Mouse (Mus musculus): ENCODE results near the gene Slc39a11. TPM values are rescaled to one million over a fixed set of nuclear protein-coding genes. Genes with fewer than 3 reads are reported as not detected.
A peak's percentile ranks its signal among the peaks of the same experiment; 100 is the strongest.

Gene Slc39a11
- total RNA-seq, 1 experiment from 2014 or later: 13.7 TPM

DNA sequence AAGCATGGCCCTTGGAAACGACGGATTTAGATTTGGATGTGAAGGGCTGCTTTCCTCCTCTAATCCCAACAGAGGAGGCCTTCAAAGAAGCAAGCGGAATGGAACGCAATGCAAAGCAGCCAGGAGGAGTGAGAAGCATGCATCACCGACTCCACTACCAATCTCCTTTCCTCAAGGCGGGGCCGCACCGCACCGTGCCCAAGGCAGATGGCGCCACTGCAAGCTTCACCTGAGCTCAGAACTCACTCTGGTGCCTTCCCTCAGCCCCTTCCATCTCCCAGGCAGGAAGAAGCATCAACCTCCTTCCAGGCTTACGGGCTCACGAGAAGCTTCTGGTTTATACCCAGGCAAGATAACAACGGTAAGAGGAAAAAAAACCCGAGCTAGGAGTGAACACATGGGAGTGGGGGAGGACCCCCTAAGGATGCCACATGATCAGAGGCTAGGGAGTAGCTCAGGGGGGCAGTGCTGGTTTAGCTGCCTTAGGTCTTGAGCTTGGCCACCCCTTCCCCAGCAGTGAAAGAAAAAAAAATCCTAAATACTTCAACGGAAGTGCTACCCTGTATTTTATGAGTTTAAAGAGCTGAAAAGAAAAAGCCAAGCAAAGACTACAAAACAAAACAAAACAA is 191.2 kb downstream of the Slc39a11 start:
- peak; percentile 22 for DNase-seq

GRCm38 (mm10) chr11:113452861-113453568 is 196.9 kb downstream of the Slc39a11 start:
- DNase-seq: no peak

DNA sequence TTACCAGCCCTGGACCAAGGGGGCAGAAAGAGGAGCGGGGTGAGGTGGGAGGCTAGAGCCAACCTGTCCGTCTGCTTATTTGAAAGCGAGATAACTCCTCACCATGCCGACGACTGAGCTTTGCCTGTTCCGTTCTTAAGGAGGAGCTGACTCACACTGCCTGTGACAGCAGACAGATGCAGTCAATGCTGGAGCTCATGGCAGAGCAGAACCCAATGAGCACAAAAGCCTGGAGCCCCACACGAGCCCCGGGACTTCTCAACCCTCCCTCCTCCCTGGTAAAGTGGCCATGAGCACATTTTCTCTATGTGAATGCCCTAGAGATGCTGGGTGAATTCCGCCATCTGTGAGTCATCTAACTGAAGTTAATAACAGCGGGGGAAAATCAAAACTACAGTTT is 198.6 kb downstream of the Slc39a11 start:
- DNase-seq: peak; percentile 32

DNA sequence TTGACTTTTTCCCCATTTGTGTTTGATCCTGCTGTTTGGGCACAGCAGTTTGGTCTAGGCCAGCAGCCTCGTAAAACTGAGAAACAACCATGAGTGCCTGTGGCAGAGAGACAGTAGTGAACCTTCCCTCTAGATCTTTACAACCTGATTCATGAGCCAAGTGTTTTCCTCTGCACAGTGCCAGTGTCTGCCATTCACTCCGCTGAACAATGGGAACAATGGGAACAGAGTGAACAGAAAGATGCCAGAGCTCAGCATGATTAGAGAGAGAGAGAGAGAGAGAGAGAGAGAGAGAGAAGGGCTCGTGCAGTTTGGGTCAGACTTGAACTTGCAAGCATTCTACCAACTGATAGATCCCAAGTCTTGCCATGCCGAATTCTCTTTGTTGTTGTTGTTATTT is 199.2 kb downstream of the Slc39a11 start:
- no peak for DNase-seq

DNA sequence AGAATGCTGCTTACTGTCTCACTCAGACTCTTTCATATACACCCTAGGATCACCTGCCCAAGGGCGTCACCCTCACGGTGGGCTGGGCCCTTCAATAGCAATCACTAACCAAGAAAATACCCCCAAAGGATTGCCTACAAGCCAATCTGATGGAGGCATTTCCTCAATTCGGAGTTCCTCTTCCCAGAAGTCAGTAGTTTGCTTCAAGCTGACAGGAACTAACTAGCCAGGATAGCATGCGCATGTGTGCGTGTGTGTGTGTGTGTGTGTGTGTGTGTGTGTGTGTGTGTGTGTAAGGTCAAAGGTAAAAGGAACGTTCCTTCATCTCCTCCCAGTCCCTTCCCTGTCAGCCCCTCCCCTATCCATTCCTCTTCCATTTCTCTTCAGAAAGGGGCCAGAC is 199.9 kb downstream of the Slc39a11 start:
- no peak for DNase-seq

DNA sequence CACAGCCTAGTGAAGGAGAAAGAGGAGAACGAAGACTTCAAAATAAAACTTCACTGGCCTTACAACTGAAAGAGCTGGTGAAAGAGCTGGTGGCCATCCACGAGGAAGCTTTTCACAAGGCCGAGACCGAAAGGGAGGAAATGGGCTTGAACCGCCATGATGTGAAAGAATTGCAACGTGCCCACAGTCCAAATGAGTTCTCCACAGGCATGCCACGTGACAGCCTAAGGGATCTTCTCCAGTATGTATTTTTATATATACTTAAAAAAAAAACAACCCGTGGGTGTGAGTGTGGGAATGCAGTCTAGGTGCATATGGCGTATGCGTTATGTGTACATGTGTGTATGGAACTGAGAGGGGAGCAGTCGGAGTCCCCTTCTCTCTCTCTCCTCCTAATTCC is 207.8 kb downstream of the Slc39a11 start:
- no peak for DNase-seq

- DNase-seq: no peak
Measured at GRCm38 (mm10) chr11:113439328-113440030, 210.4 kb downstream of the Slc39a11 start.

- no peak for DNase-seq
Measured at GRCm38 (mm10) chr11:113438915-113439314, 211.0 kb downstream of the Slc39a11 start.

DNA sequence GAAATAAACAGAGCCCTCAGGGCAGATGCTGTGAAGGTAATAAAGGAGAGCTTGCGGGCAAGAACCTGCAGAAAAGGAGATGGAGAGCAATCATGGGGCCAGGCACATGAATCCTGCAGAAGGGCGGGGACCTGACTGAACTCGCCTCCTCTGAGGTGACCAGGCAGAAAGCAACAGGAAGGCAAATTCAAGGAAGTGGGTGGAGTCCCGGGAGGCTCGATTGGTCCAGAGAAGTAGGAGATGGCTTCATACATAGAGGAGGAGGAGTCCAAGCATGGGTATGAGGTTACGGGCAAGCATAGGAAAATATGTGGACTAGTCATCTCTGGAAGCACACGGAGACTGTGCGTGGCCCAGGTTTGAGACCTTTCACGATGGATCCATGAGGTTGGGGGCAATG is 212.5 kb downstream of the Slc39a11 start:
- no peak for DNase-seq

DNA sequence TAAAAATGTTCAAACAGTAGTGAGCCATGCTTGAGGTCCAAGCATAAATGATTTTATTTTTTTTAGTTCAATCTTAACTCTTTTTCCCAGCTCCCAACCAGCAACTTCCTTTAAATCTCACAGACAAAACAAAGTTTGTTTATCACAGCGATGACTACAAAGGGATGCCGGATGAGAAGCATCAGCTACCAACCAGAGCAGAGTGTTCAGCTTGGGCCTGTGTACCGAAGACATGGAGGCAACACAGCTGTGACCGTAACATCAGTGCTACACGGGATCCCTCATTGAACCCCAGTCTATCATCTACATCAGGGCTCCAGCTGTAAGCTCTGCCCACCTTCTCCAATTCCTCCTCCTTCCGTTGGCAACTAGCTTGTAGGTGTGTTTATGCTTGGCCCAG is 213.6 kb downstream of the Slc39a11 start:
- no peak for DNase-seq

- no peak for DNase-seq
Measured at GRCm38 (mm10) chr11:113435696-113436095, 214.2 kb downstream of the Slc39a11 start.

DNA sequence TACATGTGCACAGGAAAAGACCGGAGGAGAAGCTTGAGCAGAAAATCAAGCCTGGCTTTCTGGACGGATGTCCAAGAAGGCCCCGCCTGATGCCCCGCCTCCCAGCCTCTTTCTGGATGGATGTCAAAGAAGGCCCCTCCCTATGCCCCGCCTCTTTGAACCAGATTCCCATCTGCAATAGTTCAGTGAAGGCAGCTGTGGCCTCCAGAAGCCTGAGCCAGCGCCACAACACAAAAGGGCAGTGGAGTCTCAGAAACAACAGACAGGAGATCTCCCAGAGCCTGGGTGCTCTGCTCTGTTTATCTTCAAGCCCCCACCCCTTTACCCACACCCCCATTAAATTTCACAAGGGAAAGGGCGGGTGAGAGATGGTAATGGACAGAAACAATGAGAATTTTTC is 218.7 kb downstream of the Slc39a11 start:
- peak; percentile 41 for DNase-seq

DNA sequence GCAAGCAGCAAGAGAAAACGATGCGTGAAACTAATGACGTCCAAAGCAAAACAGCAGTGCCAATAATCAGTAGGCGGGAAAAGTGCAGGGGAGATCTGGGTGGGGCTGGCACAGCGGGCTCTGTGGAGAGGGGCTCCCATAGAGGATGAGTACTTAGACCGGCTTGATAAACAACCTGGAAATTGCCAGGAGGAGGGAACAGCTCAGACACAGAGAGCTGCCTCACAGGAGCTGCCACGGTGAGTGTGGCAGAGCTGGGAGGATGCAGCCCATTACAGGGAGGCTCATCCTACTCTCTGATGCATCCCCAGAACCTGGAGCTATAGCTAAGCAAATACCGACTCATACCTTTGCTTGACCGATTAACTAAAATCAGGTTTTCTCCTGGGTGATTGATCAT is 224.0 kb downstream of the Slc39a11 start:
- no peak for DNase-seq

GRCm38 (mm10) chr11:113425454-113425853 is 224.4 kb downstream of the Slc39a11 start:
- no peak for DNase-seq

DNA sequence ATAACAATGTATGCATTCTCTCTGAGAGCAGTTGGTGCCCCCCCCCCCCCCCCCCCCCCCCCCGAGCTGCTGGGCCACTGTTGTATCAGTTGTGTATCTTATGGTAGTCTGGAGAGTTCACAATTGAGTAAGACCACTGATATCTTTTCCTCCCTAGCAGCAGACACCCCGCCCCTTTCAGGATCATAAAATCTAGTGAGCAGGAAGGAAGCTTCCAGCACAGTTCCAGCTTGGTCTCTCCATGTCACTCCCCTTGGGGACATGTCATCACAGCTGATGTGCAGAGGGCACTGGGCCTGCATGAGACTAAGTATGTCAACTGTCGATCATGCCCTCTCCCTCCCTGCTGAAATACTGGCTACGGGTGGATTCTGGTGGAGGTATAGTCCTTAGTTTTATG is 225.1 kb downstream of the Slc39a11 start:
- DNase-seq: no peak

GRCm38 (mm10) chr11:113422598-113422997 is 227.3 kb downstream of the Slc39a11 start:
- DNase-seq: no peak

GRCm38 (mm10) chr11:113418921-113419655 is 230.8 kb downstream of the Slc39a11 start:
- DNase-seq: no peak

DNA sequence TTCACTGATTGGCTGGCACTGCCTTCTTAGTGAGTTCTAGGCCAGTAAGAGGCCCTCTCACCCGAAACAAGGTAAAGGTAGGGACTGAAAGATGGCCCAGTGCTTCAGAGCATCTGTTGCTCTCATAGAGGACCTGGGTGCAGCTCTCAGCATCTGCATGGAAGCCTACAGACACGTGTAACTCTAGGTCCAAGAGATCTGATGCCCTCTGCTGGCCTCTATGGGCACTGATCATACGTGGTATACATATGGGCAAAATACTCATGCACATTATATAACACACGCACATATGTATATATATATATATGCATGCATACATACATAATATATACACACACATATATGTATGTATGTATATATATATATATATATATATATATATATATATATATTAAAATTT is 231.9 kb downstream of the Slc39a11 start:
- DNase-seq: no peak

DNA sequence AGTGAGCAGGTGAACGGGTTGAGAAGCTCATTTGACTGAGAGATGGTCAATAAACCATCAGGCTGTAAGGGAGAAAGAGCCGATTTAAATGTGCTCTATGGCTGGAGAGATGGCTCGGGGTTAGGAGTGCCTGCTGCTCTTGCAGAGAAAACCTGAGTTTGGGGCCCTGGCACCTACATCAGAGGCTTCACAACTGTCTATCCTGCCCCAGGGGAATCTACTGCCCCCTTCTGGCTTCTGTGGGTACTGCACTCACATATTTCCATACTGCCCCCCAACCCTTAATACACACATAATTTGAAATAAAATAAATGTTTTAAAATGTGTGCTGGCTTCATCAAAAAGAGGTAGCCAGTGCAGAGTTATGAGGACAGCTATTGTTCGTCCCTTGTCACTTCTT is 237.3 kb downstream of the Slc39a11 start:
- no peak for DNase-seq

DNA sequence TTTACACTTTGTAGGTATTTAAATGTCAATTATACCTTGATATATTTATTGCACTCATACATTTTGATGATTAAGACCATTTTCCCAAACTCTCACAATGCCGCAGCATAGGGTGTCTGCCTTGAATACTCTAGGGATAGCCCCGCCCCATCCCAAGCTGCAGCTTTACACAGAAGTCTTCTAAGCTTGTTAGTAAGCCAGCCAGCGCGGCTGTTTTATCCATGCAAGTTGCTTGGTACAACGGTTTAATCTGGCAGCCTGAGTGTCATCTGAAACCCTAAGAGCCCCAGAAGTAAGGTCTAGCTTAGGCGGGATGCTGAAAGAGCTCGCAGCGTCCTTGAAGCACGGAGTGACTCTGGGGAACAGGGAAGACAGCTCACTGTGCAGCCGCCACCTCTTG is 238.1 kb downstream of the Slc39a11 start:
- no peak for DNase-seq

- DNase-seq: no peak
Measured at GRCm38 (mm10) chr11:113409121-113409520, 240.8 kb downstream of the Slc39a11 start.

- DNase-seq: no peak
Measured at GRCm38 (mm10) chr11:113407474-113407873, 242.4 kb downstream of the Slc39a11 start.

- no peak for DNase-seq
Measured at GRCm38 (mm10) chr11:113400868-113401267, 249.0 kb downstream of the Slc39a11 start.
